Mouse (Mus musculus) liver, embryonic 11.5 days (tissue): ENCODE results near the gene Ddx39. TPM values are rescaled to one million over a fixed set of nuclear protein-coding genes. Genes with fewer than 3 reads are reported as not detected.

Source experiments
- ATAC-seq: fragments of 200-750 bp; cut with Nextera tagmentation; replicated peaks from 2 replicates; pipeline ENCODE4 v1.8.0; 2017; ENCODE audit warnings: moderate number of reproducible peaks, mild to moderate bottlenecking, moderate TSS enrichment, moderate library complexity; ENCODE audit not compliant: low FRiP score
- DNase-seq: peaks from one replicate; pipeline ENCODE4 v3.0.0-alpha.2; 2017; ENCODE audit warnings: low spot score
- H3K27ac ChIP-seq: fragments of 300-500 bp; sonication (generic); 2 replicates; pipeline ENCODE4 v1.5.1; 2014; ENCODE audit warnings: mild to moderate bottlenecking, low read depth, low read length, control low read depth
- H3K27me3 ChIP-seq: fragments of 300-500 bp; sonication (generic); replicated peaks from 2 replicates; pipeline ENCODE4 v1.6.1; 2014; ENCODE audit warnings: low read length, mixed read lengths; ENCODE audit not compliant: control insufficient read depth, insufficient read depth
- H3K36me3 ChIP-seq: fragments of 300-500 bp; sonication (generic); 2 replicates; pipeline ENCODE4 v1.6.1; 2014; ENCODE audit warnings: mild to moderate bottlenecking, low read length, moderate library complexity, mixed read lengths; ENCODE audit not compliant: control insufficient read depth, insufficient read depth
- H3K4me1 ChIP-seq: fragments of 300-500 bp; sonication (generic); replicated peaks from 2 replicates; pipeline ENCODE4 v1.6.1; 2014; ENCODE audit warnings: low read length, mixed read lengths; ENCODE audit not compliant: control insufficient read depth, insufficient read depth
- H3K4me2 ChIP-seq: fragments of 300-500 bp; sonication (generic); 2 replicates; pipeline ENCODE4 v1.6.1; 2014; ENCODE audit warnings: mild to moderate bottlenecking, control low read depth, moderate library complexity
- H3K4me3 ChIP-seq: fragments of 300-500 bp; sonication (generic); 2 replicates; pipeline ENCODE4 v1.5.1; 2014; ENCODE audit warnings: low read depth, low read length, control low read depth
- H3K9ac ChIP-seq: fragments of 300-500 bp; sonication (generic); 2 replicates; pipeline ENCODE4 v1.6.1; 2014; ENCODE audit warnings: low read depth, low read length, control low read depth
- H3K9me3 ChIP-seq: fragments of 300-500 bp; sonication (generic); 2 replicates; pipeline ENCODE4 v1.6.1; 2016; ENCODE audit warnings: low read length, inconsistent platforms, mixed read lengths; ENCODE audit not compliant: control insufficient read depth
- WGBS: fragments of 180-500 bp; shearing (Covaris S2); extraction: QIAGEN DNeasy Blood & Tissue Kit; methylation state at CpG from one replicate; pipeline ENCODE4 v1.1.7; 2014; 5-methylcytosine and 5-hydroxymethylcytosine counted together
- polyA plus RNA-seq: library from polyadenylated mRNA; unstranded; fragments of >200 nt; fragmentation: Nextera tagmentation; extraction: Ambion mirVana; gene quantifications from 2 replicates; pipeline ENCODE4 v1.2.1, GENCODE M21; 2014

Gene Ddx39
- polyA plus RNA-seq, 1 experiment from 2014 or later = 375 TPM

- ATAC-seq = peak; percentile 56; the same call in 1 of the 2 replicates
- 1% methylated on average over 28 of the region's 28 CpGs for WGBS
- H3K27me3 ChIP-seq = peaks cover 17% of the 10 kb centered on the region
- DNase-seq = peak; percentile 53
- no peaks in the 10 kb centered on the region for H3K9me3 ChIP-seq
- H3K9ac ChIP-seq = 0 out of 2 replicates have a peak overlapping the region, but pooled peaks have one; percentile 27
- peak overlapping the region; percentile 19 for H3K4me3 ChIP-seq
- H3K4me2 ChIP-seq = peak overlapping the region; percentile 64
- peak overlapping the region; percentile 30 for H3K27ac ChIP-seq
- H3K4me1 ChIP-seq = peaks cover 2% of the 10 kb centered on the region; the same call in 1 of the 2 replicates
- no peaks in the 10 kb centered on the region for H3K36me3 ChIP-seq
Measured at GRCm38 (mm10) chr8:83747661-83748346, 32.8 kb downstream of the Ddx39 start.

- no peak overlapping the region; the same call in 1 of the 2 replicates for H3K4me2 ChIP-seq
- ATAC-seq (no peak), DNase-seq (no peak)
- H3K27me3 ChIP-seq = peaks cover 17% of the 10 kb centered on the region
- no peaks in the 10 kb centered on the region for H3K9me3 ChIP-seq
- H3K27ac ChIP-seq = no peak overlapping the region
- no peaks in the 10 kb centered on the region; the same call in 1 of the 2 replicates for H3K4me1 ChIP-seq
- H3K9ac ChIP-seq = no peak overlapping the region
- no peaks in the 10 kb centered on the region for H3K36me3 ChIP-seq
- no peak overlapping the region for H3K4me3 ChIP-seq
- WGBS = 27% methylated on average over 3 of the region's 3 CpGs
Measured at GRCm38 (mm10) chr8:83748708-83749107, 33.7 kb downstream of the Ddx39 start.

- Histone ChIP-seq H3K27ac (no peak overlapping the region), H3K27me3 (peaks cover 17% of the 10 kb centered on the region), H3K9me3 (no peaks in the 10 kb centered on the region), H3K4me2 (no peak overlapping the region), H3K36me3 (no peaks in the 10 kb centered on the region), H3K4me1 (no peaks in the 10 kb centered on the region; the same call in 1 of the 2 replicates), H3K9ac (no peak overlapping the region), H3K4me3 (no peak overlapping the region)
- 83% methylated on average over 9 of the region's 9 CpGs for WGBS
- ATAC-seq = no peak
- no peak for DNase-seq
Measured at GRCm38 (mm10) chr8:83749265-83749664, 34.3 kb downstream of the Ddx39 start.

- H3K9me3 ChIP-seq = no peaks in the 10 kb centered on the region; the same call in 1 of the 2 replicates
- H3K9ac ChIP-seq = no peak overlapping the region
- no peak overlapping the region for H3K4me3 ChIP-seq
- 61% methylated on average over 2 of the region's 3 CpGs for WGBS
- H3K27me3 ChIP-seq = no peaks in the 10 kb centered on the region; the same call in 1 of the 2 replicates
- H3K36me3 ChIP-seq = no peaks in the 10 kb centered on the region
- H3K27ac ChIP-seq = no peak overlapping the region
- DNase-seq (no peak), ATAC-seq (no peak)
- no peaks in the 10 kb centered on the region for H3K4me1 ChIP-seq
- H3K4me2 ChIP-seq = no peak overlapping the region
Measured at GRCm38 (mm10) chr8:83754149-83754548, 39.2 kb downstream of the Ddx39 start.

GRCm38 (mm10) chr8:83756273-83756672, 41.3 kb downstream of the Ddx39 start:
- DNase-seq = no peak
- no peak for ATAC-seq

GRCm38 (mm10) chr8:83757084-83757607, 42.2 kb downstream of the Ddx39 start:
- DNase-seq (no peak), ATAC-seq (no peak)
- no peak overlapping the region for H3K4me3 ChIP-seq
- H3K9ac ChIP-seq = no peak overlapping the region
- H3K4me1 ChIP-seq = no peaks in the 10 kb centered on the region
- whole genome bisulfite sequencing = 55% methylated on average over 6 of the region's 6 CpGs
- H3K27ac ChIP-seq = no peak overlapping the region
- H3K36me3 ChIP-seq = no peaks in the 10 kb centered on the region
- H3K9me3 ChIP-seq = no peaks in the 10 kb centered on the region; the same call in 1 of the 2 replicates
- H3K27me3 ChIP-seq = no peaks in the 10 kb centered on the region
- H3K4me2 ChIP-seq = no peak overlapping the region

More at GRCm38 (mm10) chr8:83756273-83756672, 41.3 kb downstream of the Ddx39 start:
- Histone ChIP-seq H3K4me1 (no peaks in the 10 kb centered on the region), H3K27ac (no peak overlapping the region), H3K9me3 (no peaks in the 10 kb centered on the region; the same call in 1 of the 2 replicates), H3K4me3 (no peak overlapping the region), H3K27me3 (no peaks in the 10 kb centered on the region), H3K36me3 (no peaks in the 10 kb centered on the region), H3K4me2 (no peak overlapping the region), H3K9ac (no peak overlapping the region)
- 93% methylated on average over 3 of the region's 3 CpGs for WGBS

GRCm38 (mm10) chr8:83758298-83758697, 43.3 kb downstream of the Ddx39 start:
- Histone ChIP-seq H3K9me3 (no peaks in the 10 kb centered on the region; the same call in 1 of the 2 replicates), H3K4me1 (no peaks in the 10 kb centered on the region), H3K4me2 (no peak overlapping the region), H3K27ac (no peak overlapping the region), H3K9ac (no peak overlapping the region), H3K27me3 (no peaks in the 10 kb centered on the region), H3K4me3 (no peak overlapping the region), H3K36me3 (no peaks in the 10 kb centered on the region)
- DNase-seq = no peak
- no peak for ATAC-seq
- 49% methylated on average over 5 of the region's 5 CpGs for WGBS

- DNase-seq = no peak
- Histone ChIP-seq H3K36me3 (no peaks in the 10 kb centered on the region), H3K4me3 (no peak overlapping the region), H3K27me3 (no peaks in the 10 kb centered on the region), H3K4me2 (no peak overlapping the region), H3K9ac (no peak overlapping the region), H3K27ac (no peak overlapping the region), H3K4me1 (no peaks in the 10 kb centered on the region), H3K9me3 (no peaks in the 10 kb centered on the region; the same call in 1 of the 2 replicates)
- 78% methylated on average over 2 of the region's 2 CpGs for WGBS
- no peak for ATAC-seq
Measured at GRCm38 (mm10) chr8:83759231-83759759, 44.3 kb downstream of the Ddx39 start.
